Mouse (Mus musculus): ENCODE results near the gene Trim52. TPM values are rescaled to one million over a fixed set of nuclear protein-coding genes. Genes with fewer than 3 reads are reported as not detected.

Gene Trim52
- polyA plus RNA-seq, 1 experiment from 2014 or later = not detected

- no peak for ATAC-seq (ENCODE audit: low read depth)
- H3K27me3 ChIP-seq (ENCODE audit: control insufficient read depth, insufficient read depth, low read length) = no peaks in the 10 kb centered on the region
- H3K27ac ChIP-seq (ENCODE audit: low read depth, low read length) = no peak overlapping the region
- H3K9ac ChIP-seq (replicated peaks; ENCODE audit: low read depth, low read length) = no peak overlapping the region
- H3K4me1 ChIP-seq (ENCODE audit: control insufficient read depth, insufficient read depth, low read length) = no peaks in the 10 kb centered on the region
- WGBS = 77% methylated on average over 2 of the region's 2 CpGs
- no peak overlapping the region for H3K4me2 ChIP-seq (ENCODE audit: low read depth, low read length)
- H3K9me3 ChIP-seq (ENCODE audit: control insufficient read depth, low read length) = no peaks in the 10 kb centered on the region
- H3K4me3 ChIP-seq (ENCODE audit: low read depth, low read length) = no peak overlapping the region
- no peaks in the 10 kb centered on the region for H3K36me3 ChIP-seq (ENCODE audit: control insufficient read depth, insufficient read depth, low read length)
Observed at GRCm38 (mm10) chr14:106179728-106180125, 73.7 kb downstream of the Trim52 start.

GRCm38 (mm10) chr14:106180616-106181015, 74.6 kb downstream of the Trim52 start:
- Histone ChIP-seq H3K9ac (replicated peaks; ENCODE audit: low read depth, low read length) (no peak overlapping the region), H3K4me3 (ENCODE audit: low read depth, low read length) (no peak overlapping the region), H3K27me3 (ENCODE audit: control insufficient read depth, insufficient read depth, low read length) (no peaks in the 10 kb centered on the region), H3K4me2 (ENCODE audit: low read depth, low read length) (no peak overlapping the region), H3K36me3 (ENCODE audit: control insufficient read depth, insufficient read depth, low read length) (no peaks in the 10 kb centered on the region), H3K27ac (ENCODE audit: low read depth, low read length) (no peak overlapping the region), H3K9me3 (ENCODE audit: control insufficient read depth, low read length) (no peaks in the 10 kb centered on the region), H3K4me1 (ENCODE audit: control insufficient read depth, insufficient read depth, low read length) (no peaks in the 10 kb centered on the region)
- ATAC-seq (ENCODE audit: low read depth) = no peak

- H3K9me3 ChIP-seq (ENCODE audit: control insufficient read depth, low read length) = no peaks in the 10 kb centered on the region
- no peaks in the 10 kb centered on the region for H3K27me3 ChIP-seq (ENCODE audit: control insufficient read depth, insufficient read depth, low read length)
- no peak for ATAC-seq (ENCODE audit: low read depth)
- no peak overlapping the region for H3K4me2 ChIP-seq (ENCODE audit: low read depth, low read length)
- no peak overlapping the region for H3K27ac ChIP-seq (ENCODE audit: low read depth, low read length)
- 79% methylated on average over 3 of the region's 3 CpGs for WGBS
- H3K9ac ChIP-seq (replicated peaks; ENCODE audit: low read depth, low read length) = no peak overlapping the region
- H3K36me3 ChIP-seq (ENCODE audit: control insufficient read depth, insufficient read depth, low read length) = no peaks in the 10 kb centered on the region
- H3K4me1 ChIP-seq (ENCODE audit: control insufficient read depth, insufficient read depth, low read length) = no peaks in the 10 kb centered on the region
- no peak overlapping the region for H3K4me3 ChIP-seq (ENCODE audit: low read depth, low read length)
Observed at GRCm38 (mm10) chr14:106183985-106184384, 78.0 kb downstream of the Trim52 start.

Other genes starting within 250 kb of the Trim52 start
- gene Spry2, start 209.4 kb upstream of the Trim52 start, polyA plus RNA-seq (2014; fragmentation: Nextera tagmentation; extraction: Ambion mirVana) = 36.7 and 39.8 TPM in 2 replicates